Mouse (Mus musculus): Measurements from ENCODE around the gene Olfr70. TPM values are rescaled to one million over a fixed set of nuclear protein-coding genes. Genes with fewer than 3 reads are reported as not detected.

Gene Olfr70
- not detected in 2 replicates for polyA plus RNA-seq (2014; fragmentation: Nextera tagmentation; extraction: Ambion mirVana)

GRCm38 (mm10) chr4:43700707-43701106 is at the start of gene Olfr70:
TSS of gene Olfr70 (minus strand) at chr4:43700807.
- Histone ChIP-seq H3K4me1 (ENCODE audit: control insufficient read depth, insufficient read depth, low read length) (no peaks in the 10 kb centered on the region), H3K36me3 (ENCODE audit: control insufficient read depth, insufficient read depth, low read length) (no peaks in the 10 kb centered on the region), H3K4me3 (ENCODE audit: low read depth, low read length) (no peak within 1 kb of the TSS), H3K27me3 (ENCODE audit: control insufficient read depth, insufficient read depth, low read length) (no peaks in the 10 kb centered on the region), H3K9me3 (ENCODE audit: control insufficient read depth, low read length) (no peaks in the 10 kb centered on the region), H3K27ac (ENCODE audit: low read depth, low read length) (no peak within 1 kb of the TSS), H3K9ac (replicated peaks; ENCODE audit: low read depth, low read length) (no peak within 1 kb of the TSS), H3K4me2 (ENCODE audit: low read depth, low read length) (no peak within 1 kb of the TSS)
- ATAC-seq (ENCODE audit: low read depth) = no peak
- WGBS = 89% methylated on average over 6 of the region's 6 CpGs

DNA sequence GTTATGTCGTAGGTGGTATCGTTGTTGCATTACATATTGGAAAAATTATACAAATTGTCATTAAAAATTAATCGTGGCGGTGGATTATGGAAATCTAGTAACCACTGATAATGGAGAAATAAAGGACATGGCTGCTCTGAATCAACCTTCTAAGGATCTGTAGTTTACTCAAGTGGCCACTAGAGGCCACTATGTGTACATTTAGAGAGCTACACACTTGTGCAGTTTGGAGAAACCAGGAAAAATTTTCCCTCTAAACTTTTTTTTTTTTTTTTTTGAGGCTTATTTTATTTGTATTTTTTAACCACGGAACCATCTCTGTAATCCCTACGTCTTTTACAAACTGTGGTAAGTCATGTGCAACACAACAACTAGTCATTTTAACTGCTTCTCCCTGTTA is 44.6 kb upstream of the Olfr70 start:
- WGBS = 21% methylated on average over 6 of the region's 6 CpGs
- H3K27ac ChIP-seq (ENCODE audit: low read depth, low read length) = no peak overlapping the region
- H3K27me3 ChIP-seq (ENCODE audit: control insufficient read depth, insufficient read depth, low read length) = no peaks in the 10 kb centered on the region
- H3K4me1 ChIP-seq (ENCODE audit: control insufficient read depth, insufficient read depth, low read length) = no peaks in the 10 kb centered on the region
- no peak for ATAC-seq (ENCODE audit: low read depth)
- no peaks in the 10 kb centered on the region for H3K36me3 ChIP-seq (ENCODE audit: control insufficient read depth, insufficient read depth, low read length)
- H3K4me3 ChIP-seq (ENCODE audit: low read depth, low read length) = no peak overlapping the region
- no peaks in the 10 kb centered on the region for H3K9me3 ChIP-seq (ENCODE audit: control insufficient read depth, low read length)
- no peak overlapping the region for H3K4me2 ChIP-seq (ENCODE audit: low read depth, low read length)
- no peak overlapping the region for H3K9ac ChIP-seq (replicated peaks; ENCODE audit: low read depth, low read length)

DNA sequence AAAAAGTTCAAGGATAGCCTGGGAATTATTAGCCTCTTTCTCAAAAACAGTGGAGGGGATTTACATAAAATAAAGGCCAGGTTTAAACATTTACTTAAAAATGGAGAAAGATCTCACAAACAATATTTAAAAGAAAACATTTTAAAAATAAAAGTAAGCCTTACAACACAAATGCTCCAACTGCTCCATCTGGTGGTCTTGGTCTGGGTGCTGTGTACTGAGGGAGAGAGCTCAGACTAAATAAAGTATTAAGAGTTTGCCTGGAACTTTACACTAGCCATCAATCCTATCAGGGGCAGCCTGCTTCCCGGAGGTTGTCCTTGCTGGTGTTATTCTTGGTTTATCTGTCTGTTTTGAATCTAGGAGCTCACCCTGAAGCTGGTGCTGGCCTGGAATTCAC is 42.5 kb upstream of the Olfr70 start:
- Histone ChIP-seq H3K36me3 (ENCODE audit: control insufficient read depth, insufficient read depth, low read length) (no peaks in the 10 kb centered on the region), H3K27ac (ENCODE audit: low read depth, low read length) (no peak overlapping the region), H3K4me1 (ENCODE audit: control insufficient read depth, insufficient read depth, low read length) (no peaks in the 10 kb centered on the region), H3K4me3 (ENCODE audit: low read depth, low read length) (no peak overlapping the region), H3K9ac (replicated peaks; ENCODE audit: low read depth, low read length) (no peak overlapping the region), H3K27me3 (ENCODE audit: control insufficient read depth, insufficient read depth, low read length) (no peaks in the 10 kb centered on the region), H3K9me3 (ENCODE audit: control insufficient read depth, low read length) (no peaks in the 10 kb centered on the region), H3K4me2 (ENCODE audit: low read depth, low read length) (no peak overlapping the region)
- WGBS = 58% methylated on average over 1 of the region's 1 CpGs
- no peak for ATAC-seq (ENCODE audit: low read depth)

DNA sequence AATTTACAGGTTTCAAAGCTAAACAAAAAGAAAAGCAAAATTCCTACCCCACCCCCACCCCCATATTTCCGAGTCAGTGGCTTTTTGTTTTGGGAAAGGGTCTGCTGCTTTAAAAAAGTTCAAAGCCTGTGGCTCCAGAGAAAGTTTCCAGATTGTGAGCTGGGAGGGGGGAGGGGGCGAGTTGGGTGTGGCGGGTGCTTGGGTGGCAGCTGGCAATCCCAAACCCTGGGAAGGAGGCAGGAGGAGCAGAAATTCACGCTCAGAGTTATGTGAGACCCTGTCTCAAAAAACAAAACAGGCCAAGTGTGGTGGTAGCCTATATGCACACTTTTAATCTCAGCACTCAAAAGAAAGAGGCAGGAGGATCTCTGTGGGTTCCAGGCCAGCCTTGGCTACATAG is 42.0 kb upstream of the Olfr70 start:
- WGBS = 26% methylated on average over 4 of the region's 4 CpGs
- Histone ChIP-seq H3K4me1 (ENCODE audit: control insufficient read depth, insufficient read depth, low read length) (no peaks in the 10 kb centered on the region), H3K9me3 (ENCODE audit: control insufficient read depth, low read length) (no peaks in the 10 kb centered on the region), H3K36me3 (ENCODE audit: control insufficient read depth, insufficient read depth, low read length) (no peaks in the 10 kb centered on the region), H3K4me3 (ENCODE audit: low read depth, low read length) (no peak overlapping the region), H3K9ac (replicated peaks; ENCODE audit: low read depth, low read length) (no peak overlapping the region), H3K27me3 (ENCODE audit: control insufficient read depth, insufficient read depth, low read length) (no peaks in the 10 kb centered on the region), H3K4me2 (ENCODE audit: low read depth, low read length) (no peak overlapping the region), H3K27ac (ENCODE audit: low read depth, low read length) (no peak overlapping the region)
- no peak for ATAC-seq (ENCODE audit: low read depth)

DNA sequence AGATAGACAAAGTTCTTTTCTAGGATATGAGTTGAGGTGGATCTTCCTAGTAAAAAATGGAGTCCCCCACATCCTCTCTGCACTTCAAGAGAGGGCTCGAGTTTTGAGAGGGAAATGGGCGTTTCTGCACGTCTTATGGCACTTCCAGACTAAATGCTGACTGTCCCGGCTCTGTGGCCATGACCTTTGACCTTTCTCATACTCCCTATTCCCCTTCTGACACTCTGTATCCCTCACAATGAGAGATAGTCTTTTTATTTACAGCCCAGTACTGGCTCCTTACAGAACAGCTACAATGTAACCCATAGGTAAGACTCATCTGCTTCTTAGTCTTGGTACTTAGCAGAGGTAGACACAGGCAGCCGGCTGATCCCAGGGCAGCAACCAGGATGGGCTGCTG is 40.9 kb upstream of the Olfr70 start:
- WGBS = 67% methylated on average over 5 of the region's 5 CpGs
- Histone ChIP-seq H3K36me3 (ENCODE audit: control insufficient read depth, insufficient read depth, low read length) (no peaks in the 10 kb centered on the region), H3K27me3 (ENCODE audit: control insufficient read depth, insufficient read depth, low read length) (no peaks in the 10 kb centered on the region), H3K4me1 (ENCODE audit: control insufficient read depth, insufficient read depth, low read length) (no peaks in the 10 kb centered on the region), H3K4me2 (ENCODE audit: low read depth, low read length) (no peak overlapping the region), H3K9ac (replicated peaks; ENCODE audit: low read depth, low read length) (no peak overlapping the region), H3K4me3 (ENCODE audit: low read depth, low read length) (no peak overlapping the region), H3K9me3 (ENCODE audit: control insufficient read depth, low read length) (no peaks in the 10 kb centered on the region), H3K27ac (ENCODE audit: low read depth, low read length) (no peak overlapping the region)
- ATAC-seq (ENCODE audit: low read depth) = no peak

DNA sequence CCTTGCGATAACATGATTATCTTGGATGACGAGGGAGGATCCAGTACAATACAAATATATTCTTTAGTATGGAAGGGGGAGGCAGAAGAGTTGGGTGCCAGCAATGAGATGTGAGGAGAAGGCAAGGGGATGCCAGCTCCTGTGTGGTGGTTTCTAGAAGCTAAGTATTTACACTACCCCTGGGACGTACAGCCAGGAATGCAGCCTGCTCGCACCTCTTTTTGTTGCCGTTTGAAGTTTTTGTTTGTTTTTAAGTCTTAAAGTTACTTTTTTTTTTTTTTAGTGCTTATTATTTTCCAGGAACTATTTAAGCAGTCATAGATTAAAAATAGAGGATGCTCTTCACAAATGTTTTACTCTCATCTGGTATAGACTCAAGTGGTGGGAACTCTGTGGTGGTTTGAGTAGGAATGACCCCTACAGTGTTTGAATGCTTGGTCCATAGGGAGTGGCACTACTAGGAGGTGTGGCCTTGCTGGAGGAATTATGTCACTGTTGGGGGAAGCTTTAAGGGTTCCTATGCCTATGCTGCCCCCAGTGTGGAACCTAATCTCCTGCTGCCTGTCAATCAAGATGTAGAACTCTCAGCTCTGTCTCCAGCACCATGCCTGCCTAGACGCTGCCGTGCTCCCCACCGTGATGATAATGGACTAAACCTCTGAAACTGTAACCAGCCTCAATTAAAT is 38.5 kb upstream of the Olfr70 start:
- Histone ChIP-seq H3K4me1 (ENCODE audit: control insufficient read depth, insufficient read depth, low read length) (no peaks in the 10 kb centered on the region), H3K4me3 (ENCODE audit: low read depth, low read length) (no peak overlapping the region), H3K36me3 (ENCODE audit: control insufficient read depth, insufficient read depth, low read length) (no peaks in the 10 kb centered on the region), H3K27ac (ENCODE audit: low read depth, low read length) (no peak overlapping the region), H3K9ac (replicated peaks; ENCODE audit: low read depth, low read length) (no peak overlapping the region), H3K27me3 (ENCODE audit: control insufficient read depth, insufficient read depth, low read length) (no peaks in the 10 kb centered on the region), H3K9me3 (ENCODE audit: control insufficient read depth, low read length) (no peaks in the 10 kb centered on the region), H3K4me2 (ENCODE audit: low read depth, low read length) (no peak overlapping the region)
- ATAC-seq (ENCODE audit: low read depth) = no peak
- WGBS = 79% methylated on average over 8 of the region's 8 CpGs

GRCm38 (mm10) chr4:43737144-43737543 is 36.5 kb upstream of the Olfr70 start:
- ATAC-seq (ENCODE audit: low read depth) = no peak
- no peak overlapping the region for H3K4me3 ChIP-seq (ENCODE audit: low read depth, low read length)
- 63% methylated on average over 6 of the region's 6 CpGs for WGBS
- no peak overlapping the region for H3K9ac ChIP-seq (replicated peaks; ENCODE audit: low read depth, low read length)
- H3K36me3 ChIP-seq (ENCODE audit: control insufficient read depth, insufficient read depth, low read length) = no peaks in the 10 kb centered on the region
- H3K4me1 ChIP-seq (ENCODE audit: control insufficient read depth, insufficient read depth, low read length) = no peaks in the 10 kb centered on the region
- H3K27ac ChIP-seq (ENCODE audit: low read depth, low read length) = no peak overlapping the region
- H3K9me3 ChIP-seq (ENCODE audit: control insufficient read depth, low read length) = no peaks in the 10 kb centered on the region
- H3K4me2 ChIP-seq (ENCODE audit: low read depth, low read length) = no peak overlapping the region
- no peaks in the 10 kb centered on the region for H3K27me3 ChIP-seq (ENCODE audit: control insufficient read depth, insufficient read depth, low read length)

- no peak for ATAC-seq (ENCODE audit: low read depth)
- Histone ChIP-seq H3K9me3 (ENCODE audit: control insufficient read depth, low read length) (no peaks in the 10 kb centered on the region), H3K9ac (replicated peaks; ENCODE audit: low read depth, low read length) (no peak overlapping the region), H3K36me3 (ENCODE audit: control insufficient read depth, insufficient read depth, low read length) (no peaks in the 10 kb centered on the region), H3K27ac (ENCODE audit: low read depth, low read length) (no peak overlapping the region), H3K4me3 (ENCODE audit: low read depth, low read length) (no peak overlapping the region), H3K4me2 (ENCODE audit: low read depth, low read length) (no peak overlapping the region), H3K4me1 (ENCODE audit: control insufficient read depth, insufficient read depth, low read length) (no peaks in the 10 kb centered on the region), H3K27me3 (ENCODE audit: control insufficient read depth, insufficient read depth, low read length) (no peaks in the 10 kb centered on the region)
- WGBS = 88% methylated on average over 5 of the region's 5 CpGs
Observed at GRCm38 (mm10) chr4:43733186-43733585, 32.6 kb upstream of the Olfr70 start.

DNA sequence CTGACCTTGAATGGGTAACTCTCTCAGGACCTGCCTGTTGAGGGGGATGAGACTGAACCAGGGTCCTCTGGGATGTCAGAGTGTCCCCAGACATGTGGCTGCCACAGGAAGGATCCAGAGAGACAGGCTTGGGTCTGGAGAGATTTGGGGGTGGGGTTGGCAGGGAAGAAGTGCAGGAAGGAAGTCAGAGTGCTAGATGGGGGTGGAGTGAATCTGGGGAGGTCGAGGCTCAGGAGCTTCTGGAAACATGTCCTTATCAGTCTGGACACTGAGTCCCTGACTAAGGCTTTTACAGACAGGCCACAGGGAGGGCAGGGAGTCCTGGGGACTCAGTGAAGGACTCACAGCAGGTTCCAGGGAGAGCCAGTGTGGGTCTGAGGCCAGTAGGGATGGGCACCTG is 31.6 kb upstream of the Olfr70 start:
- Histone ChIP-seq H3K4me2 (ENCODE audit: low read depth, low read length) (no peak overlapping the region), H3K36me3 (ENCODE audit: control insufficient read depth, insufficient read depth, low read length) (no peaks in the 10 kb centered on the region), H3K27me3 (ENCODE audit: control insufficient read depth, insufficient read depth, low read length) (no peaks in the 10 kb centered on the region), H3K27ac (ENCODE audit: low read depth, low read length) (no peak overlapping the region), H3K4me1 (ENCODE audit: control insufficient read depth, insufficient read depth, low read length) (no peaks in the 10 kb centered on the region), H3K9me3 (ENCODE audit: control insufficient read depth, low read length) (no peaks in the 10 kb centered on the region), H3K4me3 (ENCODE audit: low read depth, low read length) (no peak overlapping the region), H3K9ac (replicated peaks; ENCODE audit: low read depth, low read length) (no peak overlapping the region)
- 22% methylated on average over 1 of the region's 1 CpGs for whole genome bisulfite sequencing
- ATAC-seq (ENCODE audit: low read depth) = no peak
